Comparison of ENCODE assay signal across 19 mouse cellular contexts in the genomic region with DNA sequence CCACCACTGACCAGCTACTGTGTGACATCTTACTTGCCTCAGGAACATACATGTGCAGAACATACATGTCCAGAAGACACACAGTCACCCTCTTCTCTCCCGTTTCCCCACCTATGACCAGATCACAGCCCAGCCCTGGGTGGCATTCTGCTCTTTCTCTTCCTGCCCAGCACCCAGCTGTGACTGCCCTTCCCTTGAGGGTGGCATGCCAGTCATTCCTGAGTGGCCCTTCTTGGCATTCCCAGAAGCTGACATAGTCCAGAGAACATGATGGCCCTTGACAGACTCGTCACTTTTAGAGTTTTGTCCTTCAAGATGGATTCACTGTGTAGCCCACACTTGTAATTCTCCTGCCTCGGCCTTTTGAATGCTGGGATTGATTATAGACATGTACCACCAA. TPM values are rescaled to one million over a fixed set of nuclear protein-coding genes. Genes with fewer than 3 reads are reported as not detected.
DNase-seq lines count a peak whose midpoint lies in the region; ATAC-seq and TF ChIP-seq lines count a peak whose summit lies in the region.
"Had no signal": no experiment of that assay in that cellular context is flagged by ENCODE, and none has a peak within 500 bp of the region (broad histone marks: within the 10 kb centered on the region; RNA-seq: fewer than 3 reads in every experiment).

No protein-coding gene starts in this region.

- DNase-seq in kidney, adult 2 months, result no peak
- no peak for DNase-seq in kidney, postnatal 14 days
- DNase-seq in lung, adult 2 months, result peak; percentile 65
- DNase-seq in lung, postnatal 14 days, result peak; percentile 40
- DNase-seq in midbrain, embryonic 10.5 days (ENCODE audit: low spot score), result no peak
- DNase-seq: adrenal gland, adult 8-10 months; adrenal gland, postnatal 36 days; cerebellum, adult 8-10 months; cerebellum, postnatal 25 days; forebrain, postnatal 0 days; gastrocnemius, postnatal 36 days; heart, adult 11 months had no signal

- no peak overlapping the region for H3K4me3 ChIP-seq in kidney, adult 2 months (ENCODE audit: insufficient read depth, low read depth, low read length)
- no peak overlapping the region for H3K4me3 ChIP-seq in lung, adult 2 months (replicated peaks; ENCODE audit: extremely low read depth, low read depth, low read length)
- no peak overlapping the region for H3K4me3 ChIP-seq in myocyte
- H3K4me3 ChIP-seq in midbrain, embryonic 10.5 days, result no peak overlapping the region
- no peak overlapping the region for H3K4me3 ChIP-seq in forebrain, embryonic 13.5 days
- H3K4me3 ChIP-seq: embryonic facial prominence, embryonic 13.5 days; forebrain, embryonic 12.5 days; heart, embryonic 13.5 days; hindbrain, embryonic 10.5 days had no signal

- H3K27ac ChIP-seq in kidney, adult 2 months (ENCODE audit: insufficient read depth, low read depth, low read length), result peak overlapping the region; percentile 22; the same call in 1 of the 2 replicates
- H3K27ac ChIP-seq in midbrain, embryonic 10.5 days (replicated peaks), result no peak overlapping the region
- H3K27ac ChIP-seq in forebrain, embryonic 13.5 days, result no peak overlapping the region
- H3K27ac ChIP-seq: embryonic facial prominence, embryonic 13.5 days; forebrain, embryonic 12.5 days; heart, embryonic 13.5 days; hindbrain, embryonic 10.5 days; hindbrain, embryonic 14.5 days had no signal

- no peaks in the 10 kb centered on the region for H3K27me3 ChIP-seq in kidney, adult 2 months (replicated peaks; ENCODE audit: control insufficient read depth, insufficient read depth, low read length)
- no peaks in the 10 kb centered on the region for H3K27me3 ChIP-seq in myocyte (ENCODE audit: control insufficient read depth, insufficient read depth, insufficient read length)
- H3K27me3 ChIP-seq in midbrain, embryonic 10.5 days (ENCODE audit: low read depth, poor library complexity, severe bottlenecking), result no peaks in the 10 kb centered on the region; the same call in 1 of the 2 replicates
- H3K27me3 ChIP-seq in forebrain, embryonic 13.5 days, result no peaks in the 10 kb centered on the region
- H3K27me3 ChIP-seq: embryonic facial prominence, embryonic 13.5 days; forebrain, embryonic 12.5 days; heart, embryonic 13.5 days had no signal

- 72% methylated on average over 3 of the region's 3 CpGs for WGBS in kidney, adult 2 months
- WGBS in lung, adult 2 months, result 61% methylated on average over 3 of the region's 3 CpGs
- WGBS in midbrain, embryonic 10.5 days, result 84% methylated on average over 3 of the region's 3 CpGs
- 89% methylated on average over 3 of the region's 3 CpGs for WGBS in forebrain, embryonic 13.5 days

- TF ChIP-seq CTCF in kidney, adult 2 months (conservative IDR thresholded peaks at IDR 0.05; ENCODE audit: insufficient read depth, insufficient read length, low read depth, low read length), result no peak
- TF ChIP-seq CTCF in lung, adult 2 months (IDR thresholded peaks at IDR 0.05; ENCODE audit: insufficient read depth, low read length), result no peak

- H3K79me2 ChIP-seq in myocyte (ENCODE audit: control insufficient read depth, insufficient read depth), result no peaks in the 10 kb centered on the region

- no peak for ATAC-seq in forebrain, embryonic 13.5 days
- ATAC-seq: forebrain, postnatal 0 days had no signal

- H3ac ChIP-seq in myocyte (ENCODE audit: control insufficient read depth, insufficient read length), result no peak overlapping the region

- H3K36me3 ChIP-seq in kidney, adult 2 months (ENCODE audit: control insufficient read depth, insufficient read depth, low read length), result no peaks in the 10 kb centered on the region
- no peaks in the 10 kb centered on the region for H3K36me3 ChIP-seq in myocyte (ENCODE audit: control insufficient read depth, insufficient read depth)
- no peaks in the 10 kb centered on the region for H3K36me3 ChIP-seq in midbrain, embryonic 10.5 days
- H3K36me3 ChIP-seq in forebrain, embryonic 13.5 days (ENCODE audit: poor library complexity, severe bottlenecking), result no peaks in the 10 kb centered on the region
- H3K36me3 ChIP-seq: embryonic facial prominence, embryonic 13.5 days; forebrain, embryonic 12.5 days; heart, embryonic 13.5 days; hindbrain, embryonic 10.5 days had no signal

- peak overlapping the region; percentile 7 for H3K4me2 ChIP-seq in myocyte (ENCODE audit: low read depth)
- H3K4me2 ChIP-seq in forebrain, embryonic 13.5 days, result no peak overlapping the region
- H3K4me2 ChIP-seq: embryonic facial prominence, embryonic 13.5 days; forebrain, embryonic 12.5 days; heart, embryonic 13.5 days; hindbrain, embryonic 14.5 days had no signal

- H3K4me1 ChIP-seq in kidney, adult 2 months (ENCODE audit: control insufficient read depth, insufficient read depth, low read length), result no peaks in the 10 kb centered on the region
- H3K4me1 ChIP-seq in lung, adult 2 months (ENCODE audit: control insufficient read depth, insufficient read depth, low read length), result no peaks in the 10 kb centered on the region
- H3K4me1 ChIP-seq in midbrain, embryonic 10.5 days, result peaks cover 26% of the 10 kb centered on the region
- no peaks in the 10 kb centered on the region for H3K4me1 ChIP-seq in forebrain, embryonic 13.5 days

- no peak for TF ChIP-seq POLR2A in kidney, adult 2 months (IDR thresholded peaks at IDR 0.05; ENCODE audit: low read depth, low read length)
- no peak for TF ChIP-seq POLR2A in lung, adult 2 months (IDR thresholded peaks at IDR 0.05; ENCODE audit: borderline replicate concordance, extremely low read depth, low read depth, low read length)
- TF ChIP-seq POLR2A in myocyte (IDR thresholded peaks at IDR 0.05; ENCODE audit: insufficient read length, low read depth), result no peak

- H3K9me3 ChIP-seq in midbrain, embryonic 10.5 days (replicated peaks), result no peaks in the 10 kb centered on the region
- no peaks in the 10 kb centered on the region for H3K9me3 ChIP-seq in forebrain, embryonic 13.5 days (replicated peaks)
- H3K9me3 ChIP-seq: embryonic facial prominence, embryonic 13.5 days; forebrain, embryonic 12.5 days; heart, embryonic 13.5 days; hindbrain, embryonic 10.5 days had no signal

- H3K9ac ChIP-seq in forebrain, embryonic 13.5 days, result no peak overlapping the region
- H3K9ac ChIP-seq: embryonic facial prominence, embryonic 13.5 days; forebrain, embryonic 12.5 days; forebrain, postnatal 0 days; heart, embryonic 13.5 days; hindbrain, embryonic 14.5 days had no signal

TF ChIP-seq in myocyte, 11 proteins besides CTCF, POLR2A, EP300 and RAD21:
- TF ChIP-seq MYOD1 (IDR thresholded peaks at IDR 0.05; ENCODE audit: control insufficient read depth in 1 of 3, insufficient read length in 2 of 3, low read depth in 2 of 3), result peak in 2 of 3 experiments; percentile 33 to 72
- no peak for TF ChIP-seq SRF (IDR thresholded peaks at IDR 0.05; ENCODE audit: control insufficient read depth, insufficient read length, low read depth)
- TF ChIP-seq CEBPB (IDR thresholded peaks at IDR 0.05; ENCODE audit: insufficient read depth, poor library complexity, severe bottlenecking), result no peak
- TF ChIP-seq USF1 (IDR thresholded peaks at IDR 0.05; ENCODE audit: low read depth), result no peak
- TF ChIP-seq MYOG (IDR thresholded peaks at IDR 0.05; ENCODE audit: control insufficient read depth in 1 of 3, insufficient read depth in 1 of 3, insufficient read length in 2 of 3, low read depth in 2 of 3), result peak; percentile 42 to 94 (median 65)

RNA-seq across cellular contexts. Expression of gene Unc13d, which starts 5.2 kb away (rescaled TPM):
- 1.1 and 2.4 TPM in 2 replicates for polyA plus RNA-seq in kidney, adult 2 months (2012; rRNA removed)
- 51.6 and 56.4 TPM in 2 replicates for polyA plus RNA-seq in lung, adult 2 months (2012; rRNA removed)
- 9.1 TPM for polyA plus RNA-seq in myocyte (2012; fragmentation: generic; extraction: Trizol)
- polyA plus RNA-seq in midbrain, embryonic 10.5 days (2016; fragmentation: Nextera tagmentation; extraction: Ambion mirVana), result 2.5 and 3.1 TPM in 2 replicates
- polyA plus RNA-seq in forebrain, embryonic 13.5 days (2015; fragmentation: Nextera tagmentation; extraction: Ambion mirVana), result 0.84 and 0.98 TPM in 2 replicates

RNA-seq across cellular contexts. Expression of gene Wbp2, which starts 14.2 kb away (rescaled TPM):
- 391 and 392 TPM in 2 replicates for polyA plus RNA-seq in kidney, adult 2 months (2012; rRNA removed)
- polyA plus RNA-seq in lung, adult 2 months (2012; rRNA removed), result 257 and 267 TPM in 2 replicates
- polyA plus RNA-seq in myocyte (2012; fragmentation: generic; extraction: Trizol), result 156 TPM
- 91.8 and 109 TPM in 2 replicates for polyA plus RNA-seq in midbrain, embryonic 10.5 days (2016; fragmentation: Nextera tagmentation; extraction: Ambion mirVana)
- polyA plus RNA-seq in forebrain, embryonic 13.5 days (2015; fragmentation: Nextera tagmentation; extraction: Ambion mirVana), result 114 and 115 TPM in 2 replicates

RNA-seq across cellular contexts. Expression of gene Unk, which starts 42.5 kb away (rescaled TPM):
- polyA plus RNA-seq in kidney, adult 2 months (2012; rRNA removed), result 22.1 and 28.1 TPM in 2 replicates
- 48.6 and 54.0 TPM in 2 replicates for polyA plus RNA-seq in lung, adult 2 months (2012; rRNA removed)
- 15.3 TPM for polyA plus RNA-seq in myocyte (2012; fragmentation: generic; extraction: Trizol)
- polyA plus RNA-seq in midbrain, embryonic 10.5 days (2016; fragmentation: Nextera tagmentation; extraction: Ambion mirVana), result 46.4 and 52.2 TPM in 2 replicates
- 38.0 and 42.3 TPM in 2 replicates for polyA plus RNA-seq in forebrain, embryonic 13.5 days (2015; fragmentation: Nextera tagmentation; extraction: Ambion mirVana)

RNA-seq across cellular contexts. Expression of gene H3f3b, which starts 44.8 kb away (rescaled TPM):
- polyA plus RNA-seq in kidney, adult 2 months (2012; rRNA removed), result 135 and 150 TPM in 2 replicates
- 223 and 243 TPM in 2 replicates for polyA plus RNA-seq in lung, adult 2 months (2012; rRNA removed)
- 502 TPM for polyA plus RNA-seq in myocyte (2012; fragmentation: generic; extraction: Trizol)
- polyA plus RNA-seq in midbrain, embryonic 10.5 days (2016; fragmentation: Nextera tagmentation; extraction: Ambion mirVana), result 1,512 and 1,693 TPM in 2 replicates
- polyA plus RNA-seq in forebrain, embryonic 13.5 days (2015; fragmentation: Nextera tagmentation; extraction: Ambion mirVana), result 2,689 and 2,766 TPM in 2 replicates

RNA-seq across cellular contexts. Expression of gene Trim47, which starts 54.4 kb away (rescaled TPM):
- 34.9 and 39.6 TPM in 2 replicates for polyA plus RNA-seq in kidney, adult 2 months (2012; rRNA removed)
- polyA plus RNA-seq in lung, adult 2 months (2012; rRNA removed), result 44.6 and 55.5 TPM in 2 replicates
- 101 TPM for polyA plus RNA-seq in myocyte (2012; fragmentation: generic; extraction: Trizol)
- polyA plus RNA-seq in midbrain, embryonic 10.5 days (2016; fragmentation: Nextera tagmentation; extraction: Ambion mirVana), result 2.7 TPM in 2 replicates
- 2.7 and 2.8 TPM in 2 replicates for polyA plus RNA-seq in forebrain, embryonic 13.5 days (2015; fragmentation: Nextera tagmentation; extraction: Ambion mirVana)

Comparison
In these comparisons a context has a peak if more than half of its experiments do, and no peak if none do; other contexts are left out.
1. DNase-seq: peak in lung, adult 2 months (single experiment) and lung, postnatal 14 days (single experiment); none in kidney, adult 2 months (single experiment), kidney, postnatal 14 days (single experiment) and midbrain, embryonic 10.5 days (single experiment).